ENCODE assay signal across 8 mouse cellular contexts in genomic region chr13:48877805-48878204, GRCm38 (mm10). TPM values are rescaled to one million over a fixed set of nuclear protein-coding genes. Genes with fewer than 3 reads are reported as not detected.
DNase-seq lines count a peak whose midpoint lies in the region; ATAC-seq and TF ChIP-seq lines count a peak whose summit lies in the region.

No protein-coding gene starts in this region.

- H3K4me3 ChIP-seq in kidney, embryonic 14.5 days (ENCODE audit: low read length): peak overlapping the region; percentile 37; the same call in 1 of the 2 replicates
- H3K4me3 ChIP-seq in embryonic facial prominence, embryonic 15.5 days (replicated peaks): peak overlapping the region; percentile 49
- peak overlapping the region; percentile 48 for H3K4me3 ChIP-seq in kidney, embryonic 15.5 days (replicated peaks)
- H3K4me3 ChIP-seq in myocyte: peak overlapping the region; percentile 22

- peaks cover 27% of the 10 kb centered on the region for H3K36me3 ChIP-seq in kidney, embryonic 14.5 days (ENCODE audit: control insufficient read depth, insufficient read depth, low read length)
- H3K36me3 ChIP-seq in embryonic facial prominence, embryonic 15.5 days: peaks cover 26% of the 10 kb centered on the region
- peaks cover 29% of the 10 kb centered on the region for H3K36me3 ChIP-seq in kidney, embryonic 15.5 days
- H3K36me3 ChIP-seq in myocyte (ENCODE audit: control insufficient read depth, insufficient read depth): peaks cover 4% of the 10 kb centered on the region

- no peaks in the 10 kb centered on the region for H3K27me3 ChIP-seq in kidney, embryonic 14.5 days (ENCODE audit: control insufficient read depth, insufficient read depth, low read length)
- no peaks in the 10 kb centered on the region for H3K27me3 ChIP-seq in embryonic facial prominence, embryonic 15.5 days
- no peaks in the 10 kb centered on the region for H3K27me3 ChIP-seq in kidney, embryonic 15.5 days
- H3K27me3 ChIP-seq in myocyte (ENCODE audit: control insufficient read depth, insufficient read depth, insufficient read length): no peaks in the 10 kb centered on the region

- H3K4me1 ChIP-seq in kidney, embryonic 14.5 days (ENCODE audit: control insufficient read depth, insufficient read depth, low read length): peaks cover 3% of the 10 kb centered on the region; the same call in 1 of the 2 replicates
- peaks cover 12% of the 10 kb centered on the region for H3K4me1 ChIP-seq in embryonic facial prominence, embryonic 15.5 days
- H3K4me1 ChIP-seq in kidney, embryonic 15.5 days: peaks cover 11% of the 10 kb centered on the region

- H3ac ChIP-seq in myocyte (ENCODE audit: control insufficient read depth, insufficient read length): peak overlapping the region; percentile 15

- H3K79me2 ChIP-seq in myocyte (ENCODE audit: control insufficient read depth, insufficient read depth): no peaks in the 10 kb centered on the region

- no peak overlapping the region for H3K27ac ChIP-seq in kidney, embryonic 14.5 days (ENCODE audit: low read depth, low read length)
- peak overlapping the region; percentile 84 for H3K27ac ChIP-seq in embryonic facial prominence, embryonic 15.5 days (replicated peaks)
- peak overlapping the region; percentile 88 for H3K27ac ChIP-seq in kidney, embryonic 15.5 days

- peak overlapping the region; percentile 68 for H3K4me2 ChIP-seq in kidney, embryonic 14.5 days (replicated peaks; ENCODE audit: low read depth, low read length)
- H3K4me2 ChIP-seq in embryonic facial prominence, embryonic 15.5 days (replicated peaks): peak overlapping the region; percentile 70
- H3K4me2 ChIP-seq in kidney, embryonic 15.5 days: peak overlapping the region; percentile 72
- peak overlapping the region; percentile 98 for H3K4me2 ChIP-seq in myocyte (ENCODE audit: low read depth)

- peak overlapping the region; percentile 74 for H3K9ac ChIP-seq in kidney, embryonic 14.5 days (ENCODE audit: low read depth, low read length)
- H3K9ac ChIP-seq in embryonic facial prominence, embryonic 15.5 days: peak overlapping the region; percentile 50
- H3K9ac ChIP-seq in kidney, embryonic 15.5 days: peak overlapping the region; percentile 60; the same call in 1 of the 2 replicates

- TF ChIP-seq POLR2A in myocyte (IDR thresholded peaks at IDR 0.05; ENCODE audit: insufficient read length, low read depth): no peak

- ATAC-seq in kidney, embryonic 14.5 days (ENCODE audit: low FRiP score, low TSS enrichment): no peak
- no peak for ATAC-seq in embryonic facial prominence, embryonic 15.5 days (ENCODE audit: insufficient number of reproducible peaks, low FRiP score, low TSS enrichment, low read depth)
- ATAC-seq in kidney, embryonic 15.5 days (replicated peaks; ENCODE audit: low FRiP score): no peak

- DNase-seq in kidney, postnatal 14 days: no peak
- no peak for DNase-seq in right cerebral cortex, adult 2 months (ENCODE audit: low spot score in 2 of 2)
- no peak for DNase-seq in thymus, adult 18-20 months
- DNase-seq in urinary bladder, postnatal 14 days (ENCODE audit: low spot score): no peak

- no peaks in the 10 kb centered on the region for H3K9me3 ChIP-seq in kidney, embryonic 14.5 days (ENCODE audit: control insufficient read depth, low read length)
- H3K9me3 ChIP-seq in embryonic facial prominence, embryonic 15.5 days (replicated peaks): no peaks in the 10 kb centered on the region
- H3K9me3 ChIP-seq in kidney, embryonic 15.5 days (replicated peaks): no peaks in the 10 kb centered on the region

TF ChIP-seq in myocyte, 11 proteins besides CTCF, POLR2A, EP300 and RAD21:
- TF ChIP-seq CEBPB (IDR thresholded peaks at IDR 0.05; ENCODE audit: insufficient read depth, poor library complexity, severe bottlenecking) (no peak), TCF12 (IDR thresholded peaks at IDR 0.05; ENCODE audit: insufficient read depth, poor library complexity, severe bottlenecking) (no peak), TCF3 (IDR thresholded peaks at IDR 0.05; ENCODE audit: insufficient read length, low read depth) (no peak), MAX (IDR thresholded peaks at IDR 0.05; ENCODE audit: low read depth) (no peak), REST (IDR thresholded peaks at IDR 0.05; ENCODE audit: insufficient read depth, insufficient read length) (no peak), E2F4 (IDR thresholded peaks at IDR 0.05; ENCODE audit: insufficient read depth) (no peak), USF1 (IDR thresholded peaks at IDR 0.05; ENCODE audit: low read depth) (no peak), POLR2AphosphoS2 (IDR thresholded peaks at IDR 0.05; ENCODE audit: insufficient read length, low read depth) (peak; percentile 48)

RNA-seq across cellular contexts. Expression of gene Phf2, which starts 6.9 kb away (rescaled TPM):
- polyA plus RNA-seq in kidney, embryonic 14.5 days (2014; fragmentation: Nextera tagmentation; extraction: Ambion mirVana): 9.9 and 11.8 TPM in 2 replicates
- polyA plus RNA-seq in embryonic facial prominence, embryonic 15.5 days (2015; fragmentation: Nextera tagmentation; extraction: Ambion mirVana): 8.6 and 10.3 TPM in 2 replicates
- 7.5 and 7.8 TPM in 2 replicates for polyA plus RNA-seq in kidney, embryonic 15.5 days (2015; fragmentation: Nextera tagmentation; extraction: Ambion mirVana)
- 21.5 TPM for polyA plus RNA-seq in myocyte (2012; fragmentation: generic; extraction: Trizol)
